Mouse (Mus musculus) urinary bladder, postnatal 4 days (tissue): ENCODE results near the gene Snx15.
"Not testable (repeated sequence)": the region's sequence is repeated elsewhere in the genome, so short reads cannot be mapped to it uniquely, and the experiment has no call there.

Experiments
- DNase-seq, 2 experiments: peaks; one replicate each; pipeline ENCODE4 v3.0.0; 2021 to 2022; ENCODE audit warnings: low spot score in 2 of 2

The Snx15 gene

GRCm38 (mm10) chr19:6127760-6128341 lies at the start of gene Snx15:
Gene Snx15 (minus strand): TSS chr19:6128304.
- DNase-seq = peak; percentile 90 to 92

DNA sequence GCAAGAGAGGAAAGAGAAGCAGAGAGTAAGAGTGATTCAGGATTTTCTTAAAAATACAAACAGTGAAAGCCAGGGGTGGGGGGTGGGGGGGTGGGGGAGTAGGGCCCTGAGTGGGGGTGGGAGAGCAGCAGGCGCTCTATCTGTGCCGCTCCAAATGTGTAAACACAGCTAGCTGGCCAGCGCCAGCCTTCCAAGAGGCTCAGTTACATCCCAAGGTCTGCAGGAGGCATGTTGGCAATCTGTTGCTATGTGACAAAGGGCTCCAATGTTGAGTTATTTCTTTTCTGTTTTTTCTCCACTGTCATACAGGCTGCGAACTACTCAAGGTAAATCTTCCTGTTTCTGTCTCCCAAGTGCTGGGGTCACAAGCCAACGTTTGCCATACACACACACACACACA lies 46.7 kb upstream of the Snx15 start:
- no peak for DNase-seq

GRCm38 (mm10) chr19:6171215-6171614 lies 43.1 kb upstream of the Snx15 start:
- DNase-seq = no peak

- DNase-seq = no peak
Observed at GRCm38 (mm10) chr19:6166750-6167149, 38.6 kb upstream of the Snx15 start.

- DNase-seq = peak in 1 of 2 experiments; percentile 23
Observed at GRCm38 (mm10) chr19:6163872-6164547, 35.9 kb upstream of the Snx15 start.

DNA sequence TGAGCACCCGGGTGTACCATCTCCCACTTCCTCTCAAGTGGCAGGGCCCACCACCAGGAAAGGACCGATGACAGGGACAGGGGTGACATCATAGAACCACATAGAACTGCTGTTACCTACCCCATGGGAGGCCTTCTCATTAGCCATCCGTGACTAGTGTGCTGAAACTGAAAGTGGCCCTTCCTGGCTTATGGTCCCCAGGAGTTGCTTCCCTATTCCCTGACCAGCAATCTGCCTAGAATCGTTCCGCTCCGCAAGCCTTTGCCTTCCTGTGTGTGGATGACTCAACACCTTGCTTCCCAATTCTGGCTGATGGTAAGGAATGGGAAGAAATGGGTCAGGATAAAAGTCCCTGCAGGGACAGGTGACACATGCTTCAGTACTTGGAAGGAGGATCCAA lies 29.1 kb upstream of the Snx15 start:
- no peak for DNase-seq

DNA sequence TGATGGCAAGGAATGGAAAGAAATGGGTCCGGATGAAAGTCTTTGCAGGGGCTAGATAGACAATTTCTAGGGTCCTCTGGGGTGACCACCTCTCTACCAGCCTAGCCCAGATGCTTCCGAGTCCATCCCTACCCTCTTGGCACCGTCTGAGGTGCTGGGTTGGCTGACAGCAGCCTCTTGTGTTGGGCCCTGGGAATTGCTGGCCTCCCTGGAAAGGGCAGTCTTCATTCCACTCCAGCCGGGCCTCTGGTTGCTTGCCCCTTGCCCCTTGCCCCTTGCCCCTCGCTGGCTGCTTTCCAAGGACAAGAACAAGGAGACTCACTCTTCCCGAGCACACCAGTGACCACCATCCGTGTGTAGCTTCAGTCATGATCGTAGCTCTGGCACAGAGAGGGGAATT lies 28.3 kb upstream of the Snx15 start:
- DNase-seq = no peak

- DNase-seq = no peak
Observed at GRCm38 (mm10) chr19:6155174-6155573, 27.1 kb upstream of the Snx15 start.

DNA sequence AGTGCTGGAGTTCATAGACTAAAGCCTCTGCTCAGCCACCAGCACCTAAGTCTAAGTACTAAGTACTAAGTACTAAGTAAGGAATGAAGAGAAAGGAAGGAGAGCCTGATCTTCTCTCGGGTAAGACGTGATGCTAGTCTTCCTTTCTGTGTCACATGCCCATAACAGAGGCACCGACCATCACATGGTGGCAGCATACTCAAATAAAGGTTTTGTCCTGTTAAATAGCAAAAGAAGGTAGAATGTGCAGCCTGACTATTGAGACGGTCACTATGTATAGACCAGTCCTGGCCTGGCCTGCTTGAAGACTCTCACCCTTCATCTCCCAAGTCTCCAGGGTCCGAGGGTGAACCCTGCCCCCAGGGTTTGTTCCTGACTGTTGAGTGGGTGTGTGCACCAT lies 16.7 kb upstream of the Snx15 start:
- DNase-seq = no peak

- DNase-seq = peak; percentile 69
Observed at GRCm38 (mm10) chr19:6141394-6141749, 13.3 kb upstream of the Snx15 start, which contains the start of gene Arl2. Gene Arl2 (minus strand): TSS chr19:6141548.

- peak; percentile 91 to 92 for DNase-seq
Observed at GRCm38 (mm10) chr19:6140678-6141393, 12.7 kb upstream of the Snx15 start, which contains the start of gene Batf2. Gene Batf2 (plus strand): TSS chr19:6140983.

- no peak for DNase-seq
Observed at GRCm38 (mm10) chr19:6140374-6140677, 12.2 kb upstream of the Snx15 start.

DNA sequence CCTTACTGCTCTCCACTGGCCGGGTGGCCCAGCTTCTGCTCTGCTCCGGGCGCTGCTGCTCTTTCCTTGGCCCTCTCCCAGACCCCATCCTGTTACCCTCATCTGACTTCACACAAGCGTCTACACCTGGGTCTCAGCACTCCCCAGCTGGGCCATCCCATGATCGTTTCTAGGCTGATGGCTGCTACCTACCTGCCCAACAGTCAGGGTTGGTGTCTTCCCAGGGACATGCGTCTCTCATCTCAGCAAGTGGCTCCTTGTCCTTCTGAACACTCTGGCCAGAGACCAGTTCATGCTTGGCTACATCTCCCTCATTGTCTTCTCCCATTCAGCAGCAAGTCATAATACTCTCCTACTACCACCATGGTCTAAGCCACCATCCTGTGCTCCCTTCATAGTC lies 11.6 kb upstream of the Snx15 start:
- no peak for DNase-seq

- no peak for DNase-seq
Observed at GRCm38 (mm10) chr19:6136397-6136796, 8.3 kb upstream of the Snx15 start.

DNA sequence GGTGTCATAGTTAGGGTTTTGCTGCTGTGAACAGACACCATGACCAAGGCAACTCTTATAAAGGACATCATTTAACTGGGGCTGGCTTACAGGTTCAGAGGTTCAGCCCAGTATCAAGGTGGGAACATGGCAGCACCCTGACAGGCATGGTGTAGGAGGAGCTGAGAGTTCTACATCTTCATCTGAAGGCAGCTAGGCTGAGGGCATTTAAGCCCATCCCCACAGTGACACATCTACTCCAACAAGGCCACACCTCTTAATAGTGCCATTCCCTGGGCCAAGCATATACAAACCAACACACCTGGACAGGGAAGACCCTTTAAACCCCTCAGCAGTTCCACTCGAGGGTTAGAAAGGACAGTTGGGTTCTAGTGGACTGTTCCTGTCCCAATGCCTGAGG lies 5.1 kb upstream of the Snx15 start:
- not testable (repeated sequence) for DNase-seq

- DNase-seq = no peak
Observed at GRCm38 (mm10) chr19:6132171-6132827, 4.2 kb upstream of the Snx15 start.

GRCm38 (mm10) chr19:6130414-6131128 lies 2.5 kb upstream of the Snx15 start:
- DNase-seq = not testable (repeated sequence)

- no peak for DNase-seq
Observed at GRCm38 (mm10) chr19:6126789-6127580, 1.1 kb downstream of the Snx15 start.

GRCm38 (mm10) chr19:6126289-6126688 lies 1.8 kb downstream of the Snx15 start:
- no peak for DNase-seq

- no peak for DNase-seq
Observed at GRCm38 (mm10) chr19:6124898-6125297, 3.2 kb downstream of the Snx15 start.

DNA sequence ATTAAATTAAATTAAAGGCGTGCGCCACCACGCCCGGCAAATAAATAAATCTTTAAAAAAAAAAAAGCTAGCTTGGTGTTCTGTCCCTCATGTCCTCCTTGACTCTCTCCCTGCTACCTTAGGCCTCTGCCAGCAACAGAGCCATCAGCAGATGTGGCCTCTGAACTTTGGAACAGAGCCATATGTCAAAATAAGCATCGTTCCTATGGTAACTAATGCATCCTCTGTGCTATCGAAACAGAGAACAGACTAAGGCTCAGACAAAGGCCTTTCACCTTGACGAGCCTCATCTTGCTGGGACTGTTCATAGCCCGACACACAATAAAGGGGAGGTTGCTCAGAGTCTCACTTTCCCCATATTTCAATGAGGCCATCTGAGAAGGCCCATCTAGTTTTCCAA lies 4.8 kb downstream of the Snx15 start:
- no peak for DNase-seq
